Mouse (Mus musculus) spleen, postnatal 14 days (tissue): ENCODE measurements around the gene Itgal.

ENCODE experiments used
- DNase-seq, 2 experiments: peaks; one replicate each; pipeline ENCODE4 v3.0.0; 2021 to 2022; ENCODE audit warnings: low spot score in 2 of 2

Itgal gene

GRCm38 (mm10) chr7:127278311-127278710, 17.7 kb upstream of the Itgal start:
- DNase-seq: peak; percentile 31 to 54

GRCm38 (mm10) chr7:127280092-127280491, 16.0 kb upstream of the Itgal start:
- DNase-seq: no peak

GRCm38 (mm10) chr7:127281114-127281513, 14.9 kb upstream of the Itgal start:
- DNase-seq: no peak

GRCm38 (mm10) chr7:127282190-127282589, 13.9 kb upstream of the Itgal start:
- DNase-seq: no peak

GRCm38 (mm10) chr7:127285154-127285553, 10.9 kb upstream of the Itgal start:
- no peak for DNase-seq

- DNase-seq: no peak
Measured at GRCm38 (mm10) chr7:127287940-127288339, 8.1 kb upstream of the Itgal start.

- DNase-seq: no peak
Measured at GRCm38 (mm10) chr7:127289306-127289705, 6.8 kb upstream of the Itgal start.

- no peak for DNase-seq
Measured at GRCm38 (mm10) chr7:127290142-127290541, 5.9 kb upstream of the Itgal start.

- no peak for DNase-seq
Measured at GRCm38 (mm10) chr7:127296786-127297555, 911 bp downstream of the Itgal start.

- no peak for DNase-seq
Measured at GRCm38 (mm10) chr7:127297586-127298193, 1.6 kb downstream of the Itgal start.

GRCm38 (mm10) chr7:127308431-127308830, 12.4 kb downstream of the Itgal start:
- no peak for DNase-seq

- peak in 1 of 2 experiments; percentile 40 for DNase-seq
Measured at GRCm38 (mm10) chr7:127308887-127309286, 12.8 kb downstream of the Itgal start.

- no peak for DNase-seq
Measured at GRCm38 (mm10) chr7:127309951-127310350, 13.9 kb downstream of the Itgal start.

GRCm38 (mm10) chr7:127313912-127314311, 17.9 kb downstream of the Itgal start:
- DNase-seq: no peak

- no peak for DNase-seq
Measured at GRCm38 (mm10) chr7:127321106-127321505, 25.0 kb downstream of the Itgal start.

GRCm38 (mm10) chr7:127322085-127322484, 26.0 kb downstream of the Itgal start:
- DNase-seq: no peak

GRCm38 (mm10) chr7:127324944-127325343, 28.9 kb downstream of the Itgal start:
- DNase-seq: no peak

- DNase-seq: no peak
Measured at GRCm38 (mm10) chr7:127325550-127325949, 29.5 kb downstream of the Itgal start.

GRCm38 (mm10) chr7:127326685-127327084, 30.6 kb downstream of the Itgal start:
- no peak for DNase-seq

GRCm38 (mm10) chr7:127333240-127333639, 37.2 kb downstream of the Itgal start:
- DNase-seq: no peak

GRCm38 (mm10) chr7:127335604-127336003, 39.5 kb downstream of the Itgal start:
- DNase-seq: no peak

- DNase-seq: no peak
Measured at GRCm38 (mm10) chr7:127337636-127338035, 41.6 kb downstream of the Itgal start.

- no peak for DNase-seq
Measured at GRCm38 (mm10) chr7:127341356-127341755, 45.3 kb downstream of the Itgal start.
